Mouse (Mus musculus): ENCODE measurements at regions not wholly inside any gene's neighbourhood (a gene's known extent, or its start where the extent isn't known, plus 50 kb on each side); places are given as distances from the start of the nearest gene placed in this dataset.

- H3K27ac ChIP-seq (ENCODE audit: low read depth, low read length) = no peak overlapping the region
- H3K9ac ChIP-seq (ENCODE audit: low read depth, low read length) = no peak overlapping the region
- no peak overlapping the region for H3K4me2 ChIP-seq (ENCODE audit: low read length)
- ATAC-seq = no peak
- no peaks in the 10 kb centered on the region for H3K27me3 ChIP-seq (replicated peaks; ENCODE audit: control insufficient read depth, insufficient read depth, low read length)
- H3K4me1 ChIP-seq (ENCODE audit: control insufficient read depth, insufficient read depth, low read depth, low read length) = no peaks in the 10 kb centered on the region
- 0 out of 2 replicates have a peak, but pooled peaks cover 2% of the 10 kb centered on the region for H3K9me3 ChIP-seq (ENCODE audit: control insufficient read depth, low read length)
- H3K4me3 ChIP-seq (ENCODE audit: low read length) = no peak overlapping the region
- H3K36me3 ChIP-seq (ENCODE audit: control insufficient read depth, insufficient read depth, low read length) = no peaks in the 10 kb centered on the region
- 89% methylated on average over 3 of the region's 3 CpGs for WGBS
Observed at GRCm38 (mm10) chr5:150866198-150866597, 86.2 kb upstream of the Kl start.

- no peak for ATAC-seq
Observed at GRCm38 (mm10) chr5:150869954-150870353, 82.5 kb upstream of the Kl start.

DNA sequence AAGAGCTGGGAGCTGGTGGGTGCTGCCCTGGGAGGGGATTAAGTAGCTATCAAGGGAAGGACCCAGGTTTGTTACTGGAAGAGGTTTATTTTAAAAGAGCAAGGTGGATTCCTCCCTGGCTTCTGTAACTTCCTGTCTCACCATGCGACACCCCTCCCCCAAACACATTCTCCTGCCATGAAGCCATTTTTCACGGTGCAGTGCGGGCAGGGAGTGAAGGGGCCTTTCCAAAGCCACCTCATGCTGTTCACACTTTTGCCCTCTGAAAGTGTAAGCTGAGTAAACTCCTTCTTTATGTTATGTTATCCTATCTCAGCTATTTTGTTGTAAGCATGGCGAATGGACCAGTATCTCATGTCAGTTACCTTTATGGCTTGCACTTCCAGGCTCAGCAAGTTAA, 73.6 kb upstream of the Kl start:
- Histone ChIP-seq H3K27ac (ENCODE audit: low read depth, low read length) (no peak overlapping the region), H3K9me3 (ENCODE audit: control insufficient read depth, low read length) (peaks cover 3% of the 10 kb centered on the region; the same call in 1 of the 2 replicates), H3K4me1 (ENCODE audit: control insufficient read depth, insufficient read depth, low read depth, low read length) (no peaks in the 10 kb centered on the region), H3K4me3 (ENCODE audit: low read length) (no peak overlapping the region), H3K9ac (ENCODE audit: low read depth, low read length) (no peak overlapping the region), H3K36me3 (ENCODE audit: control insufficient read depth, insufficient read depth, low read length) (no peaks in the 10 kb centered on the region), H3K27me3 (replicated peaks; ENCODE audit: control insufficient read depth, insufficient read depth, low read length) (no peaks in the 10 kb centered on the region), H3K4me2 (ENCODE audit: low read length) (no peak overlapping the region)
- ATAC-seq = no peak
- WGBS = 59% methylated on average over 4 of the region's 4 CpGs

More at GRCm38 (mm10) chr5:150869954-150870353, 82.5 kb upstream of the Kl start:
- H3K4me3 ChIP-seq (ENCODE audit: low read length) = no peak overlapping the region
- H3K36me3 ChIP-seq (ENCODE audit: control insufficient read depth, insufficient read depth, low read length) = no peaks in the 10 kb centered on the region
- no peak overlapping the region for H3K9ac ChIP-seq (ENCODE audit: low read depth, low read length)
- H3K9me3 ChIP-seq (ENCODE audit: control insufficient read depth, low read length) = 0 out of 2 replicates have a peak, but pooled peaks cover 2% of the 10 kb centered on the region
- no peak overlapping the region for H3K27ac ChIP-seq (ENCODE audit: low read depth, low read length)
- H3K4me1 ChIP-seq (ENCODE audit: control insufficient read depth, insufficient read depth, low read depth, low read length) = no peaks in the 10 kb centered on the region
- H3K27me3 ChIP-seq (replicated peaks; ENCODE audit: control insufficient read depth, insufficient read depth, low read length) = no peaks in the 10 kb centered on the region
- 82% methylated on average over 4 of the region's 4 CpGs for WGBS
- H3K4me2 ChIP-seq (ENCODE audit: low read length) = no peak overlapping the region

DNA sequence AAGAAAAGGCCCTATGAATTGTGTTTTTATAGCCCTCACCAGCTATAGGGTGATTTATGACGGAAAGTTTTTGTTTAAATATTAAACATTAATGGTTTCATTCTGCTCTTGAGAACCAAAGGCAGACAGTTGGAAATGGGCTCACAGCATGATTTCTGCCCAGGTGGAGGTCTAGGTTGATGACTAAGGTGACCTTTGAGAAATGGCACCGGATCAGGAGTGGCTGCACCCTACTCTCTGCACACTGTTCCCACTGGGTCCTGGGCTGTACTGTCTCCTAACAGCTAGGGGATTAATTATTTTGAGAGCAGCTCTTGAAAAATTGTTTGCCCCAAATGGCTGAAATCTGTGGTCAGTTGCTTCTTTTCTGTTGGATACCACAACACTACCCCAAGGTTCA, 68.7 kb upstream of the Kl start:
- 83% methylated on average over 2 of the region's 2 CpGs for WGBS
- H3K4me2 ChIP-seq (ENCODE audit: low read length) = no peak overlapping the region
- H3K27me3 ChIP-seq (replicated peaks; ENCODE audit: control insufficient read depth, insufficient read depth, low read length) = no peaks in the 10 kb centered on the region
- H3K9me3 ChIP-seq (ENCODE audit: control insufficient read depth, low read length) = peaks cover 3% of the 10 kb centered on the region; the same call in 1 of the 2 replicates
- no peak overlapping the region for H3K27ac ChIP-seq (ENCODE audit: low read depth, low read length)
- no peaks in the 10 kb centered on the region for H3K4me1 ChIP-seq (ENCODE audit: control insufficient read depth, insufficient read depth, low read depth, low read length)
- H3K9ac ChIP-seq (ENCODE audit: low read depth, low read length) = no peak overlapping the region
- H3K36me3 ChIP-seq (ENCODE audit: control insufficient read depth, insufficient read depth, low read length) = no peaks in the 10 kb centered on the region
- no peak for ATAC-seq
- H3K4me3 ChIP-seq (ENCODE audit: low read length) = no peak overlapping the region

DNA sequence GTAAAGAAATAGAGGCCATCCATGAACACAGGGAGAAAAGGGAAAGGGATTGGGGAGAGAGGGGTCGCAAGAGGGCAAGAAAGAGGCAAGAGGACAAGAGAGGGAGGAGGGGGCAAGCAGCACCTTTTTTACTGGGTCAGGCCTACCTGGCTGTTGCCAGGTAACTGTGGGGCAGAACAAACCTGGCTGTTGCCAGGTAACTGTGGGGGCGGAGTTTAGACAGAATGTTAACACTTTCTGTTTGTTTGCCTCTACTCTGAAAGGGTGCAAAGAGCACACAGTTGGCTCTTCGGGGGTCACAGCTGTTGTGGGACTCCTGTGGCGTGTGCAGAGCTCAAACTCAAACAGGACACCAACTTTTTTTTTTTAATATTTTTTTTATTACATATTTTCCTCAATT, 62.3 kb upstream of the Kl start:
- no peaks in the 10 kb centered on the region for H3K9me3 ChIP-seq (ENCODE audit: control insufficient read depth, low read length)
- no peak overlapping the region for H3K9ac ChIP-seq (ENCODE audit: low read depth, low read length)
- H3K4me3 ChIP-seq (ENCODE audit: low read length) = no peak overlapping the region
- no peak overlapping the region for H3K27ac ChIP-seq (ENCODE audit: low read depth, low read length)
- WGBS = 85% methylated on average over 4 of the region's 4 CpGs
- no peak for ATAC-seq
- H3K36me3 ChIP-seq (ENCODE audit: control insufficient read depth, insufficient read depth, low read length) = no peaks in the 10 kb centered on the region
- peaks cover 5% of the 10 kb centered on the region for H3K4me1 ChIP-seq (ENCODE audit: control insufficient read depth, insufficient read depth, low read depth, low read length)
- H3K4me2 ChIP-seq (ENCODE audit: low read length) = no peak overlapping the region
- no peaks in the 10 kb centered on the region for H3K27me3 ChIP-seq (replicated peaks; ENCODE audit: control insufficient read depth, insufficient read depth, low read length)

GRCm38 (mm10) chr5:150891262-150891940, 61.0 kb upstream of the Kl start:
- no peak for ATAC-seq
- H3K9ac ChIP-seq (ENCODE audit: low read depth, low read length) = no peak overlapping the region
- WGBS = 48% methylated on average over 7 of the region's 7 CpGs
- no peak overlapping the region for H3K4me3 ChIP-seq (ENCODE audit: low read length)
- H3K27ac ChIP-seq (ENCODE audit: low read depth, low read length) = no peak overlapping the region
- no peaks in the 10 kb centered on the region for H3K36me3 ChIP-seq (ENCODE audit: control insufficient read depth, insufficient read depth, low read length)
- H3K4me2 ChIP-seq (ENCODE audit: low read length) = no peak overlapping the region
- H3K27me3 ChIP-seq (replicated peaks; ENCODE audit: control insufficient read depth, insufficient read depth, low read length) = no peaks in the 10 kb centered on the region
- H3K4me1 ChIP-seq (ENCODE audit: control insufficient read depth, insufficient read depth, low read depth, low read length) = peaks cover 5% of the 10 kb centered on the region
- H3K9me3 ChIP-seq (ENCODE audit: control insufficient read depth, low read length) = no peaks in the 10 kb centered on the region

GRCm38 (mm10) chr5:150894049-150894738, 58.2 kb upstream of the Kl start:
- no peak overlapping the region for H3K9ac ChIP-seq (ENCODE audit: low read depth, low read length)
- H3K27ac ChIP-seq (ENCODE audit: low read depth, low read length) = peak overlapping the region; percentile 23; the same call in 1 of the 2 replicates
- no peaks in the 10 kb centered on the region for H3K36me3 ChIP-seq (ENCODE audit: control insufficient read depth, insufficient read depth, low read length)
- no peaks in the 10 kb centered on the region for H3K9me3 ChIP-seq (ENCODE audit: control insufficient read depth, low read length)
- no peak overlapping the region for H3K4me3 ChIP-seq (ENCODE audit: low read length)
- H3K4me1 ChIP-seq (ENCODE audit: control insufficient read depth, insufficient read depth, low read depth, low read length) = peaks cover 5% of the 10 kb centered on the region
- ATAC-seq = peak; percentile 34; the same call in 1 of the 2 replicates
- WGBS = 40% methylated on average over 3 of the region's 3 CpGs
- H3K27me3 ChIP-seq (replicated peaks; ENCODE audit: control insufficient read depth, insufficient read depth, low read length) = no peaks in the 10 kb centered on the region
- no peak overlapping the region for H3K4me2 ChIP-seq (ENCODE audit: low read length)

- Histone ChIP-seq H3K4me2 (ENCODE audit: low read length) (no peak overlapping the region), H3K4me3 (ENCODE audit: low read length) (no peak overlapping the region), H3K9ac (ENCODE audit: low read depth, low read length) (no peak overlapping the region), H3K27ac (ENCODE audit: low read depth, low read length) (peak overlapping the region; percentile 23; the same call in 1 of the 2 replicates), H3K36me3 (ENCODE audit: control insufficient read depth, insufficient read depth, low read length) (no peaks in the 10 kb centered on the region), H3K27me3 (replicated peaks; ENCODE audit: control insufficient read depth, insufficient read depth, low read length) (no peaks in the 10 kb centered on the region), H3K4me1 (ENCODE audit: control insufficient read depth, insufficient read depth, low read depth, low read length) (peaks cover 5% of the 10 kb centered on the region), H3K9me3 (ENCODE audit: control insufficient read depth, low read length) (no peaks in the 10 kb centered on the region)
- ATAC-seq = peak; percentile 64
- 44% methylated on average over 4 of the region's 4 CpGs for WGBS
Observed at GRCm38 (mm10) chr5:150894739-150895085, 57.7 kb upstream of the Kl start.

- Histone ChIP-seq H3K4me2 (ENCODE audit: low read length) (no peak overlapping the region), H3K27me3 (replicated peaks; ENCODE audit: control insufficient read depth, insufficient read depth, low read length) (no peaks in the 10 kb centered on the region), H3K4me1 (ENCODE audit: control insufficient read depth, insufficient read depth, low read depth, low read length) (peaks cover 6% of the 10 kb centered on the region), H3K4me3 (ENCODE audit: low read length) (no peak overlapping the region), H3K27ac (ENCODE audit: low read depth, low read length) (no peak overlapping the region), H3K9me3 (ENCODE audit: control insufficient read depth, low read length) (no peaks in the 10 kb centered on the region), H3K36me3 (ENCODE audit: control insufficient read depth, insufficient read depth, low read length) (no peaks in the 10 kb centered on the region), H3K9ac (ENCODE audit: low read depth, low read length) (no peak overlapping the region)
- no peak for ATAC-seq
- 82% methylated on average over 3 of the region's 3 CpGs for WGBS
Observed at GRCm38 (mm10) chr5:150901661-150902060, 50.7 kb upstream of the Kl start.

Measured in hindbrain, embryonic 16.5 days (tissue).